Mouse (Mus musculus) MEL (cell line): ENCODE results near the gene Pla2g4b. TPM values are rescaled to one million over a fixed set of nuclear protein-coding genes. Genes with fewer than 3 reads are reported as not detected.

ENCODE experiments used
- DNase-seq: peaks from one replicate; pipeline ENCODE4 v3.0.0; 2011; ENCODE audit warnings: low read depth, low spot score
- H3K27ac ChIP-seq: 2 replicates; pipeline ENCODE4 v1.5.1; 2012; ENCODE audit warnings: low read depth, mild to moderate bottlenecking, control low read depth, low read length, moderate library complexity; ENCODE audit not compliant: control insufficient read depth
- H3K27me3 ChIP-seq, 2 experiments: fragments of 150-350 bp in 1 of 2; sonication (generic) in 1 of 2; 2 replicates each; pipeline ENCODE4 v1.6.1; 2012; ENCODE audit warnings: low read length in 2 of 2, mild to moderate bottlenecking in 2 of 2, improper control_type of control experiment in 1 of 2, moderate library complexity in 1 of 2; ENCODE audit not compliant: insufficient read depth in 2 of 2, control insufficient read depth in 1 of 2
- H3K36me3 ChIP-seq, 2 experiments: 2 replicates each; pipeline ENCODE4 v1.6.1; 2012 to 2014; ENCODE audit warnings: low read length in 2 of 2, improper control_type of control experiment in 1 of 2, inconsistent platforms in 1 of 2, mild to moderate bottlenecking in 1 of 2; ENCODE audit not compliant: insufficient read depth in 2 of 2, control insufficient read depth in 1 of 2
- H3K4me1 ChIP-seq, 2 experiments: fragments of 150-350 bp in 1 of 2; sonication (generic) in 1 of 2; 2 replicates each; pipeline ENCODE4 v1.6.1; 2012; ENCODE audit warnings: low read length in 2 of 2, improper control_type of control experiment in 1 of 2, mild to moderate bottlenecking in 1 of 2; ENCODE audit not compliant: insufficient read depth in 2 of 2, control insufficient read depth in 1 of 2
- H3K4me3 ChIP-seq, 2 experiments: fragments of 150-350 bp in 1 of 2; sonication (generic) in 1 of 2; 2 replicates each; pipeline ENCODE4 v1.5.1; 2012; ENCODE audit warnings: low read depth in 2 of 2, low read length in 2 of 2, mild to moderate bottlenecking in 2 of 2, moderate library complexity in 2 of 2, control low read depth in 1 of 2, improper control_type of control experiment in 1 of 2; ENCODE audit not compliant: control insufficient read depth in 1 of 2, insufficient read depth in 1 of 2
- H3K79me2 ChIP-seq: 2 replicates; pipeline ENCODE4 v1.6.1; 2012; ENCODE audit warnings: mild to moderate bottlenecking, low read length, moderate library complexity; ENCODE audit not compliant: control insufficient read depth, poor library complexity, insufficient read depth
- H3K9ac ChIP-seq: 2 replicates; pipeline ENCODE4 v1.6.1; 2012; ENCODE audit warnings: low read depth, mild to moderate bottlenecking, control low read depth, low read length, moderate library complexity; ENCODE audit not compliant: control insufficient read depth, poor library complexity, severe bottlenecking
- H3K9me3 ChIP-seq: fragments of 150-350 bp; sonication (generic); replicated peaks from 2 replicates; pipeline ENCODE4 v1.6.1; 2012; ENCODE audit warnings: mild to moderate bottlenecking, low read length, improper control_type of control experiment, moderate library complexity; ENCODE audit not compliant: insufficient read depth
- BHLHE40 ChIP-seq: IDR thresholded peaks from 2 replicates; pipeline ENCODE4 v1.6.1; 2012; ENCODE audit warnings: low read depth, mild to moderate bottlenecking, inconsistent platforms, low read length, improper control_type of control experiment, borderline replicate concordance
- CHD1 ChIP-seq: IDR thresholded peaks from 2 replicates; pipeline ENCODE4 v1.6.1; 2012; ENCODE audit warnings: low read depth, mild to moderate bottlenecking, inconsistent platforms, low read length, improper control_type of control experiment
- CHD2 ChIP-seq: IDR thresholded peaks from 2 replicates; pipeline ENCODE4 v1.6.1; 2011; ENCODE audit warnings: low read length, improper control_type of control experiment
- EP300 ChIP-seq, 2 experiments: IDR thresholded peaks; 2 replicates each; pipeline ENCODE4 v1.6.1; 2011; ENCODE audit warnings: improper control_type of control experiment in 2 of 2, low read length in 2 of 2, low read depth in 1 of 2, mild to moderate bottlenecking in 1 of 2
- ETS1 ChIP-seq: IDR thresholded peaks from 2 replicates; pipeline ENCODE4 v1.6.1; 2012; ENCODE audit warnings: low read depth, mild to moderate bottlenecking, inconsistent platforms, low read length, improper control_type of control experiment, moderate library complexity
- GATA1 ChIP-seq: IDR thresholded peaks from 2 replicates; pipeline ENCODE4 v1.6.1; 2011; ENCODE audit warnings: low read depth, low read length, improper control_type of control experiment
- JUND ChIP-seq: IDR thresholded peaks from 2 replicates; pipeline ENCODE4 v1.6.1; 2011; ENCODE audit warnings: low read depth, mild to moderate bottlenecking, improper control_type of control experiment, low read length
- MAZ ChIP-seq: IDR thresholded peaks from 2 replicates; pipeline ENCODE4 v1.6.1; 2012; ENCODE audit warnings: low read depth, mild to moderate bottlenecking, inconsistent platforms, low read length, improper control_type of control experiment
- MEF2A ChIP-seq: IDR thresholded peaks from 2 replicates; pipeline ENCODE4 v1.6.1; 2014; ENCODE audit warnings: low read depth, mild to moderate bottlenecking, inconsistent platforms, low read length, improper control_type of control experiment; ENCODE audit not compliant: poor library complexity, insufficient replicate concordance, severe bottlenecking; ENCODE audit errors: extremely low read depth
- MXI1 ChIP-seq: IDR thresholded peaks from 2 replicates; pipeline ENCODE4 v1.6.1; 2011; ENCODE audit warnings: mild to moderate bottlenecking, low read depth, low read length, improper control_type of control experiment
- MYB ChIP-seq: IDR thresholded peaks from 2 replicates; pipeline ENCODE4 v1.6.1; 2011; ENCODE audit warnings: mild to moderate bottlenecking, low read depth, low read length, improper control_type of control experiment
- NRF1 ChIP-seq: IDR thresholded peaks from 2 replicates; pipeline ENCODE4 v1.6.1; 2014; ENCODE audit warnings: low read depth, mild to moderate bottlenecking, inconsistent platforms, low read length, improper control_type of control experiment, moderate library complexity; ENCODE audit not compliant: poor library complexity, insufficient read depth, severe bottlenecking
- POLR2AphosphoS2 ChIP-seq: IDR thresholded peaks from 2 replicates; pipeline ENCODE4 v1.6.1; 2011; ENCODE audit warnings: low read length, improper control_type of control experiment
- RCOR1 ChIP-seq: IDR thresholded peaks from 2 replicates; pipeline ENCODE4 v1.6.1; 2012; ENCODE audit warnings: low read depth, mild to moderate bottlenecking, inconsistent platforms, low read length, improper control_type of control experiment
- SIN3A ChIP-seq: IDR thresholded peaks from 2 replicates; pipeline ENCODE4 v1.6.1; 2012; ENCODE audit warnings: low read length, improper control_type of control experiment, inconsistent platforms
- SMC3 ChIP-seq: IDR thresholded peaks from 2 replicates; pipeline ENCODE4 v1.6.1; 2011; ENCODE audit warnings: low read depth, low read length, improper control_type of control experiment
- UBTF ChIP-seq: IDR thresholded peaks from 2 replicates; pipeline ENCODE4 v1.6.1; 2012; ENCODE audit warnings: low read depth, mild to moderate bottlenecking, inconsistent platforms, low read length, improper control_type of control experiment, moderate library complexity, borderline replicate concordance; ENCODE audit not compliant: insufficient read depth
- ZC3H11A ChIP-seq: IDR thresholded peaks from 2 replicates; pipeline ENCODE4 v1.6.1; 2012; ENCODE audit warnings: low read depth, mild to moderate bottlenecking, inconsistent platforms, low read length, improper control_type of control experiment
- ZMIZ1 ChIP-seq: IDR thresholded peaks from 2 replicates; pipeline ENCODE4 v1.6.1; 2012; ENCODE audit warnings: low read depth, mild to moderate bottlenecking, inconsistent platforms, low read length, improper control_type of control experiment, moderate library complexity
- polyA plus RNA-seq, 2 experiments: library from polyadenylated mRNA; stranded (reverse) in 1 of 2; unstranded in 1 of 2; fragments of >175 nt in 1 of 2; fragments of >200 nt in 1 of 2; gene quantifications; 2 replicates each; pipeline versions ENCODE4 v1.2.1 to v1.2.4; 2012; ENCODE audit warnings: low replicate concordance in 2 of 2, low read depth in 1 of 2; ENCODE audit not compliant: insufficient read length in 2 of 2, insufficient read depth in 1 of 2, missing spikeins in 1 of 2
- total RNA-seq: library from RNA; depleted of rRNA; stranded (reverse); fragments of 300-350 nt; gene quantifications from 2 replicates; pipeline ENCODE4 v1.2.3, GENCODE M21; 2012

Gene Pla2g4b
- total and polyA plus RNA-seq, 3 experiments = 0.32 to 0.54 TPM; not detected in 1

DNA sequence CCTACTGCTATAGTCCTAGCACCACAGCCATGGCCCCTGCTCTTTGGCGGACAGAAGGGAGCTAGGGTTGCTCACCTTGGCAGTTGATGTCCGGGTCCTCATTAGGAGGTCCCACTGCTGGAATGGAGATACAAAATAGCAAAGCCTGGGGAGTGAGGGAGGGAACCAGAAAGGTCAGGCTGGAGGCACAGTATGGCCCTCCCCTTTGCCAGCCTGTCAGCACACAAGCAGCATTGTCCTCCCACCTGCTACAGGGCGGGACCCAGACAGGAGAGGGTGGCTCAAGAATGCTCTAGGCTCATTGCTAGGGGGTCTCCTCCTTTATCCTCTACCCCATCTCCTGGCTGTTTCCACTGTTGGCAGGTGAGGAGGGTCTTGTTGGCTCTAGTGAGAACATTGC lies 52.8 kb downstream of the Pla2g4b start:
- H3K9me3 ChIP-seq = no peaks in the 10 kb centered on the region
- no peak overlapping the region for H3K27ac ChIP-seq
- no peaks in the 10 kb centered on the region for H3K27me3 ChIP-seq
- H3K4me3 ChIP-seq = no peak overlapping the region
- TF ChIP-seq SMC3 (no peak), NRF1 (no peak), RCOR1 (no peak), MYB (no peak), ETS1 (no peak), ZMIZ1 (no peak), JUND (no peak), EP300 (IDR thresholded peaks at IDR 0.05; ENCODE audit: low read depth in 1 of 2, low read length in 2 of 2) (no peak)
- TF ChIP-seq, all 39 proteins: peak for 0
- DNase-seq = no peak
- Histone ChIP-seq H3K36me3 (no peaks in the 10 kb centered on the region), H3K79me2 (no peaks in the 10 kb centered on the region), H3K4me1 (0 out of 4 replicates have a peak, but pooled peaks cover 0 to 3% of the 10 kb centered on the region in 2 experiments), H3K9ac (no peak overlapping the region)

DNA sequence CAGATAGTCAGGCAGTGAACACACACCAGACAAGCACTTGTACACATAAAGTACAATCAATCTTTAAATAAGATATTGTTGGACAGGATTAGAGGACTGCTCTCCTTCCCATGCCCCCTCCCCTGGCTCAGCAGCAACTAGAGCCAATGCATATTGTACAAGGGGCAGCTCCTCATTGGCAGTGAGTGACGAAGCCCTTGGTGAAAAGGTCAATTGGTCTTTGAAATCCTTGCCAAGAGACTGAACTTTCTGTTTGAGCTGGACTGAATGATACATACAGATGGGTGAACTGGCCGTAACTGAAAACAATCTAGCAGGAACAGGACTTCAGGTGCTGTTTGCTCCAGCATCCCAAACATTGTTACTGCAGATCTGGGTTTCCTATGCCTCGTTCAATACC lies 54.2 kb downstream of the Pla2g4b start:
- H3K4me3 ChIP-seq = no peak overlapping the region
- H3K27ac ChIP-seq = no peak overlapping the region
- no peaks in the 10 kb centered on the region for H3K27me3 ChIP-seq
- no peak overlapping the region for H3K9ac ChIP-seq
- H3K4me1 ChIP-seq = 0 out of 4 replicates have a peak, but pooled peaks cover 0 to 3% of the 10 kb centered on the region in 2 experiments
- H3K79me2 ChIP-seq = no peaks in the 10 kb centered on the region
- TF ChIP-seq GATA1 (no peak), CHD2 (no peak), MAZ (no peak), JUND (no peak), CHD1 (no peak), ETS1 (no peak), BHLHE40 (no peak), UBTF (no peak), NRF1 (no peak), ZMIZ1 (no peak), MEF2A (no peak), MXI1 (no peak), ZC3H11A (no peak), SIN3A (no peak), POLR2AphosphoS2 (no peak)
- no peaks in the 10 kb centered on the region for H3K36me3 ChIP-seq
- H3K9me3 ChIP-seq = no peaks in the 10 kb centered on the region
- no peak for DNase-seq
